Mouse (Mus musculus): ENCODE results near the gene Upk3b.

Gene Upk3b

GRCm38 (mm10) chr5:136075076-136075475 is 36.8 kb downstream of the Upk3b start:
- no peak for DNase-seq (ENCODE audit: low read depth, low spot score)

- DNase-seq (ENCODE audit: low read depth, low spot score): no peak
These were observed 38.0 kb downstream of the Upk3b start for GRCm38 (mm10) chr5:136076284-136076683.

GRCm38 (mm10) chr5:136077001-136077550 is 38.8 kb downstream of the Upk3b start:
- no peak for DNase-seq (ENCODE audit: low read depth, low spot score)

GRCm38 (mm10) chr5:136078136-136078535 is 39.8 kb downstream of the Upk3b start:
- DNase-seq (ENCODE audit: low read depth, low spot score): no peak

GRCm38 (mm10) chr5:136082345-136082744 is 44.0 kb downstream of the Upk3b start:
- no peak for DNase-seq (ENCODE audit: low read depth, low spot score)

GRCm38 (mm10) chr5:136083669-136084107 is 45.4 kb downstream of the Upk3b start, which contains the start of gene Rasa4:
Rasa4 (plus strand) TSS chr5:136083916.
- DNase-seq (ENCODE audit: low read depth, low spot score): peak; percentile 84

GRCm38 (mm10) chr5:136084144-136084881 is 46.0 kb downstream of the Upk3b start:
- DNase-seq (ENCODE audit: low read depth, low spot score): no peak

GRCm38 (mm10) chr5:136084891-136085651 is 46.8 kb downstream of the Upk3b start:
- DNase-seq (ENCODE audit: low read depth, low spot score): no peak

GRCm38 (mm10) chr5:136086290-136086689 is 48.0 kb downstream of the Upk3b start:
- no peak for DNase-seq (ENCODE audit: low read depth, low spot score)

GRCm38 (mm10) chr5:136088821-136089575 is 50.7 kb downstream of the Upk3b start:
- DNase-seq (ENCODE audit: low read depth, low spot score): no peak

- DNase-seq (ENCODE audit: low read depth, low spot score): no peak
These were observed 53.6 kb downstream of the Upk3b start for GRCm38 (mm10) chr5:136091927-136092326.

- peak; percentile 28 for DNase-seq (ENCODE audit: low read depth, low spot score)
These were observed 56.1 kb downstream of the Upk3b start for GRCm38 (mm10) chr5:136094249-136095010.

GRCm38 (mm10) chr5:136095089-136095488 is 56.8 kb downstream of the Upk3b start:
- DNase-seq (ENCODE audit: low read depth, low spot score): no peak

Data from telencephalon, adult 2 months (tissue).